In the genomic region with DNA sequence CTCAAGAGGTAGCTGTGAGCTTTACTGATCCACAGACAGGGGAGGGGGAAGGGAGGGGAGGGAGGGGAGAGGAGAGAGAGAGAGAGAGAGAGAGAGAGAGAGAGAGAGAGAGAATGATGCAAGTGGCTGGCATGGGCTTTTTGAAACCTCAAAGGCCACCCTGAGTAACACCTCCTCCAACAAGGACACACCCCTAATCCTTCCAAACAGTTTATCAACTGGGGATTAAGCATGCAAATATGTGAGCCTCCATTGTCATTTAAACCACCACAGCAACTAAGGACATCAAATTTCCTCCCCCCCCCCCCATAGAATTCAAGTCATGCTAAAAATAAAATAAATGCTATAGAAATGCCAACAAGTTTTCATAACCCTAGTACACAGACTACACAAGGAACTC, we compare ENCODE assay signal across 24 mouse cellular contexts.
A peak's percentile ranks its signal among the peaks of the same experiment; 100 is the strongest.
DNase-seq lines count a peak whose midpoint lies in the region; ATAC-seq lines count a peak whose summit lies in the region.
"Had no signal": no experiment of that assay in that cellular context is flagged by ENCODE, and none has a peak within 500 bp of the region (broad histone marks: within the 10 kb centered on the region; RNA-seq: fewer than 3 reads in every experiment).

No protein-coding gene starts in this region.

- peak; percentile 10 for DNase-seq in forebrain, embryonic 10.5 days (ENCODE audit: extremely low spot score, low spot score)
- peak; percentile 3 for DNase-seq in testis, postnatal 10 days (ENCODE audit: low spot score)
- DNase-seq in testis, postnatal 14 days (ENCODE audit: low spot score), result no peak
- peak; percentile 30 for DNase-seq in ZHBTc4 (ENCODE audit: low read depth, low spot score)
- DNase-seq in embryo, embryonic 9.5 days (ENCODE audit: extremely low spot score), result no peak
- DNase-seq: adrenal gland, adult 2 months; adrenal gland, postnatal 10 days; adrenal gland, postnatal 25 days; B cell, adult 2 months; cerebellum, adult 11 months; cerebellum, adult 18-20 months; cerebellum, adult 8-10 months; cerebellum, adult 9-11 months; cerebellum, postnatal 14 days; cerebellum, postnatal 36 days; embryo, embryonic 11 days; forebrain, postnatal 0 days had no signal

- no peak for ATAC-seq in forebrain, embryonic 15.5 days (replicated peaks)
- ATAC-seq: CD4-positive, CD25-positive, alpha-beta regulatory T cell, adult 4 months; forebrain, embryonic 14.5 days; forebrain, postnatal 0 days had no signal

- H3K4me3 ChIP-seq in forebrain, embryonic 10.5 days, result no peak overlapping the region
- no peak overlapping the region for H3K4me3 ChIP-seq in forebrain, embryonic 15.5 days
- H3K4me3 ChIP-seq: embryonic facial prominence, embryonic 10.5 days; embryonic facial prominence, embryonic 12.5 days; forebrain, embryonic 12.5 days had no signal

- no peaks in the 10 kb centered on the region for H3K36me3 ChIP-seq in forebrain, embryonic 10.5 days (replicated peaks)
- H3K36me3 ChIP-seq in forebrain, embryonic 15.5 days, result no peaks in the 10 kb centered on the region
- H3K36me3 ChIP-seq: embryonic facial prominence, embryonic 10.5 days; embryonic facial prominence, embryonic 12.5 days; forebrain, embryonic 12.5 days had no signal

- no peaks in the 10 kb centered on the region for H3K9me3 ChIP-seq in forebrain, embryonic 10.5 days
- H3K9me3 ChIP-seq in forebrain, embryonic 15.5 days, result no peaks in the 10 kb centered on the region
- H3K9me3 ChIP-seq: embryonic facial prominence, embryonic 10.5 days; embryonic facial prominence, embryonic 12.5 days; forebrain, embryonic 12.5 days had no signal

- H3K27ac ChIP-seq in forebrain, embryonic 10.5 days, result no peak overlapping the region
- H3K27ac ChIP-seq in forebrain, embryonic 15.5 days (replicated peaks), result no peak overlapping the region
- H3K27ac ChIP-seq: embryonic facial prominence, embryonic 10.5 days; embryonic facial prominence, embryonic 12.5 days; forebrain, embryonic 12.5 days had no signal

- no peaks in the 10 kb centered on the region for H3K27me3 ChIP-seq in forebrain, embryonic 10.5 days (ENCODE audit: poor library complexity, severe bottlenecking)
- no peaks in the 10 kb centered on the region for H3K27me3 ChIP-seq in forebrain, embryonic 15.5 days
- H3K27me3 ChIP-seq: CH12.LX; embryonic facial prominence, embryonic 12.5 days; forebrain, embryonic 12.5 days had no signal

- H3K4me2 ChIP-seq in forebrain, embryonic 15.5 days (replicated peaks), result no peak overlapping the region
- H3K4me2 ChIP-seq: embryonic facial prominence, embryonic 12.5 days; forebrain, embryonic 12.5 days had no signal

- H3K9ac ChIP-seq in forebrain, embryonic 15.5 days (replicated peaks), result no peak overlapping the region
- H3K9ac ChIP-seq: embryonic facial prominence, embryonic 12.5 days; forebrain, embryonic 12.5 days; forebrain, postnatal 0 days had no signal

- H3K4me1 ChIP-seq in forebrain, embryonic 10.5 days, result 0 out of 2 replicates have a peak, but pooled peaks cover 4% of the 10 kb centered on the region
- H3K4me1 ChIP-seq in forebrain, embryonic 15.5 days, result no peaks in the 10 kb centered on the region
- H3K4me1 ChIP-seq: embryonic facial prominence, embryonic 10.5 days; embryonic facial prominence, embryonic 12.5 days; forebrain, embryonic 12.5 days had no signal

Comparison
In these comparisons a context has a peak if more than half of its experiments do, and no peak if none do; other contexts are left out.
1. DNase-seq: peak in forebrain, embryonic 10.5 days (single experiment), testis, postnatal 10 days (single experiment) and ZHBTc4 (single experiment); none in testis, postnatal 14 days (single experiment) and embryo, embryonic 9.5 days (single experiment).